Mouse (Mus musculus): Measurements from ENCODE around the gene Bcorl1. TPM values are rescaled to one million over a fixed set of nuclear protein-coding genes. Genes with fewer than 3 reads are reported as not detected.

The Bcorl1 gene
- total RNA-seq (2021) = 1 to 10 TPM; 5.5 to 8.4 TPM
- long read RNA-seq, experiment 1, partial matches to known transcripts = 2 of 6 reads
- long read RNA-seq, experiment 1, other reads (novel, unspliced or antisense) = 4 of 6 reads
- long read RNA-seq, experiment 2, partial matches to known transcripts = 3 of 8 reads
- long read RNA-seq, experiment 2, other reads (novel, unspliced or antisense) = 5 of 8 reads

DNA sequence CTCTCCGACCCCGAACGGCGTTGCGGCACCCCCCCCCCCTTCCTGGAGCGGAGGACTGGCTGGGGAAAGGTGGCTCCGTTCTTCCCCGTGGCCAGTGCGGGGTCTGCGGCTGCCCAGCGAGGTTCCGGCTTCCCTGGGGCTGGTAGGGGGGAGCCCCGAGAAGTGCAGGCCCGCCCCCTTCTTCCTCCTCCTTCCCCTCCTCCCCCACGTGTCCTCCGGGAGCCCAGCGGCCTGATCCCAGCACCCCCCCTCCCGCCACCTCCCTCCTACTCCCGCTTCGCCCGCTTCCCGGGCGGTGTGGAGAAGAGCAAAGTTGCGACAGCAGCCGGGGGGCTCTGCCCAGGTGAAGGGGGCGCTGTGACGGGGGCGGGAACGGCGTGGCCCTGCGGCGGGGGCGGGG, at the start of gene Bcorl1:
Bcorl1 (plus strand) TSS at position 218 of the 400 bp plus-strand sequence.
- peak; percentile 65 for DNase-seq
- intact Hi-C loops (cut with DNase I; ENCODE audit: low total_unique reads) = loop anchor here (10.0 kb wide), 1 partner anchor 56 kb away; no protein-coding TSS in a partner anchor

DNA sequence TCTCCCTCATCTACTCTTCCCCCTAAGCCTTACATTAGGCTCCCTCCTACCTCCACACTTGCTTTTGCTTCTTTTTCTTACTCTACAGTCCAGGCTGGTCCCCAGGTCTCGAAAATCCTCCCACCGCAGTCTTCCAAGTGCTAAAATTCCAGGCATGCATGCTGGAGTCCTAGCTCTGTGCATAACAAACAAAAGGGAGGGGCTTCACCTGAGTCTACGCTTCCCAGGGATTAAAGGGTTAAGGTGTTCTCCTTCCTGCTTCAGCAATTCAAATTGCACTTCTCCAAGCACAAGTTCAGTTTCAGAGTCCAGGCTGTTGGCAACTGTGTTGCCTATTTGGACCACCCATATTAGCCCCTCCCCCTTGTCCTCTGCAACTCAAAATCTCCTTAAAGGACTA, 49.7 kb upstream of the Bcorl1 start:
- no peak for DNase-seq
- intact Hi-C loops (cut with DNase I; ENCODE audit: low total_unique reads) = no loop called here

GRCm38 (mm10) chrX:48305356-48305755, 35.8 kb upstream of the Bcorl1 start:
- intact Hi-C loops (cut with DNase I; ENCODE audit: low total_unique reads) = no loop called here
- DNase-seq = no peak

DNA sequence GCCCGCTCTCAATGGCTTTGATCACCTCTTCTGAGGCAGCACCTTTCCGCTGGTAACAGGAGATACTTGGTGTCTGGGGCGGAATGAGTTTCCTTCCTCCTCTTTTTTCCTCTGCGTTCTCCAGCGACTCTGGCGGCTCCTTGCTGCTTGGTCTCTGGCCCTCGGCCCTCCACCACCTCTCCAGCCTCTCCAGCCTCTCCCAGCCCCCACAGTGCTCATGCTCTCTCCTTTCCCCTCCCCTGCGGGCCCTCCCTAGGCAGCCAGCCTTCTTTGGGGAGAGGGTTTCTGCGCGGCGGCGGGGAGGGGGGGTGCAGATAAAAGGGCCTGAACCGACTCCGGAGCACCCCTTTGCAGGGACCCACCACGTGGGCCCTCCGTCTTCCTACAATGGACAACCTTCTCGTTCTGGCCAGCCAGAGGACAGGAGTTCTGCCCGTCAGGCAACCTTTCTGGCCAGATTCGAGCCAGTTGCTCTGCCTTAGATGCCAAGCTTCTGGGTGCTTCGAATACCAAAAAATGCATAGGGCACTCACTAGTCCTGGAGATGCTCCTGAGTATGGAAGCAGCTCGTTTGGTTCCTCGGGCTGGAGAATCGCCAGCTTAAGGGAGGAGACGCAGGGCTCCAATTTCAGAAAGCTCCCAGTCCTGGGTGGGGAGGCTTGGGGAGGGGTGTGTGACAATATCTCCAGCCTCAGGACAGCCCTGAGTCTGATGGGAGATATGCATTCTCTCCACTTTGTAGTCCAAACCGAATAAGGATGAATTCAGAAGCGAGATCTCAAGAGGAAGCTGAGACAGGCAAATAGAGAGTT, 30.2 kb upstream of the Bcorl1 start:
- intact Hi-C loops (cut with DNase I; ENCODE audit: low total_unique reads) = no loop called here
- DNase-seq = no peak

DNA sequence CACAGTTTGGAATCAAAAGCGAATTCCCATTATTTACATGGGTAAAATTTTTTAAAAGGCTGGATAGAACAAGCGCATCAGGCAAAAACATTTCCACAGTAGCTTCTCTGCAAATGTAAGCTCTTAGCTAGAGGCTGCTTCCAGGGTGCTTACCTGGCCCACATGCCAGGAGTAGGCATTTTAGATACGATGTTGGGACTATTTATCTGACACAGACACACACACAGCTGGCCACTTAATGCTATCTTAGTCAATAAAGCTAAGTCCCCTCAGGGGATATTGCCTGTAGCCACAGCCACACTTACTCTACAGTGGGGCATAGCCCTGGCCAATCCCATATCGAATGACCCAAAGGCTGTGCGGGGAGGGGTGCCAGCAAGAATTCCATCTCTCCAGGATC, 29.4 kb upstream of the Bcorl1 start:
- intact Hi-C loops (cut with DNase I; ENCODE audit: low total_unique reads) = no loop called here
- no peak for DNase-seq

DNA sequence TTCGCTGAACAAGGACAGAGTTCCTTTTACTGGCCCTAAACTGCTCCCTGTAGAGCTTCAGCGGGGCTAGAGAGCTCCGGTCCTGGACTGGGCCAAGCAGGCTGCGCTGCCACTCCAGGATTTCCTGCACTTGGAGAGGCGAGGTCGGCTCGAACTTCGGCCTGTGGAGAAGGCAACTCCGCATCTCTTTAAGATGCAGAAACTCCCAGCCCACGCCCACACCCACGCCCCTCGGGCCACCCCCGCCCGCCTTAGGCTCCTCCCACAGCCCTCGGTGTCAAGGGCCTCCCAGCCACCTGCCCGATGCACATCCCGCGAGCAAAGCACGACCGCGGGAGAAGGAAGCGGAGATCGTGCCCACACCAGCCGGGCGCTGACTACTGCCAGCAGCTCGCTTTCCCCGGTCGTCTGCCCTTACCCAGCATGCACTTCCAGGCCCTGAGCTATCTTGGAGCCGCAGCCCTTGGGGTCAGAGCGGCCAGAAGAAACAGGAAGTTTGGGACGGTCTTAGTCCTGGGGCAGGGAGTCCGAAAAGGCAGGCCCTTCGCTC, 26.6 kb upstream of the Bcorl1 start:
- peak; percentile 83 for DNase-seq
- intact Hi-C loops (cut with DNase I; ENCODE audit: low total_unique reads) = no loop called here

GRCm38 (mm10) chrX:48317444-48317843, 23.7 kb upstream of the Bcorl1 start:
- intact Hi-C loops (cut with DNase I; ENCODE audit: low total_unique reads) = no loop called here
- no peak for DNase-seq

DNA sequence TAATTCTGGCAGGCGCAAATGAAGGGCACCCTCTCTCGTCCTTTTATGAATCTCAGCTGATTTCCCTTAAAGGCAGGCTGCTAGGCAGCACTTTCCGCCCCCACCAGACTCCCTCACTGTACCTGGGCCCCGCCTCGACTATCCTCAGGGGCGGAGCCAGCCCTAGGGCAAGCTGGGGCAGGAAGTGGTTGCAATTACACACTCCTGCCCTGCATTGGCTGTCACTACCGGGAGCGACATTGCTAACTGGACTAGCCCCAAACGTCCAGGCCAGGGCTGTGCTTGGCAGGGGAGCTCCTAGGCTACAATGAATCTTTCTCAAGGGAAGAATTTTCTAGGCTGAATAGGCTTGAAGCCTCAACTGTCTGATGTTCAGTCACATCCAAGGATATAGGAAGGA, 23.0 kb upstream of the Bcorl1 start:
- DNase-seq = peak; percentile 9

DNA sequence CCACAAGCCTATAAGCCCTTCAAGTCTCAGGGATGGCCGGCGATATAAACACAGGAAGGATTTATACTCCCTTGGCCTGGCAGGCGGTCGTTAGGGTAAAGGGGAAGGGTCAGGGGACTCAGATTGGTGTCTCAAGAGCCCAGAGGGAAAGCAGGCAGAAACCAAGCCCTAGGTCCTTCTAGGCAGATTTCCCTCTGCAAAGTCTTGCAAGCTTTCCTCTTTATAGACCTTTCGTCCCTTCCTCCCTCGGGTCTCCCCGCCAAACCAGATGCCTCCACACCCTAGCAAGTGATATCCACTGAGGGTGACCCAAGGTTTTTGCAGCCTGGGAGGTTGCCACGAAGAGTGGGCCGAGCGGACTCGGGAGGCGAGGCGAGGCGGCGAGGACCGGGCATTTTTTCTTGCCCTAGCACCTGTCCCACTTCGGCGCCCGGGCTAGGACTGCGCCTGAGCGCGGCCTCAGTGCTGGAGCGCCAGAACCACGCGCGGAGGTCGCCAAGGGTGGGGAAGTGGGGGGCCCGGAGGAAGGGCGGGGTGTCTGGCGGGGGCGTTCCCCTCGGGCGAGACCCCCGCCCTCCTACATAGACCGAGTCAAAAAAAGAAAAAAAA, 613 bp upstream of the Bcorl1 start:
- intact Hi-C loops (cut with DNase I; ENCODE audit: low total_unique reads) = loop anchor here (10.0 kb wide), 1 partner anchor 56 kb away; no protein-coding TSS in a partner anchor
- DNase-seq = peak; percentile 18

More for the DNA sequence above, 23.0 kb upstream of the Bcorl1 start:
- intact Hi-C loops (cut with DNase I; ENCODE audit: low total_unique reads) = no loop called here

- peak; percentile 73 for DNase-seq
- intact Hi-C loops (cut with DNase I; ENCODE audit: low total_unique reads) = loop anchor here (10.0 kb wide), 1 partner anchor 57 kb away; no protein-coding TSS in a partner anchor
These were observed 533 bp downstream of the Bcorl1 start for GRCm38 (mm10) chrX:48341621-48342161.

GRCm38 (mm10) chrX:48342731-48343130, 1.6 kb downstream of the Bcorl1 start:
- intact Hi-C loops (cut with DNase I; ENCODE audit: low total_unique reads) = loop anchor here (10.0 kb wide), 1 partner anchor 58 kb away; no protein-coding TSS in a partner anchor
- no peak for DNase-seq

DNA sequence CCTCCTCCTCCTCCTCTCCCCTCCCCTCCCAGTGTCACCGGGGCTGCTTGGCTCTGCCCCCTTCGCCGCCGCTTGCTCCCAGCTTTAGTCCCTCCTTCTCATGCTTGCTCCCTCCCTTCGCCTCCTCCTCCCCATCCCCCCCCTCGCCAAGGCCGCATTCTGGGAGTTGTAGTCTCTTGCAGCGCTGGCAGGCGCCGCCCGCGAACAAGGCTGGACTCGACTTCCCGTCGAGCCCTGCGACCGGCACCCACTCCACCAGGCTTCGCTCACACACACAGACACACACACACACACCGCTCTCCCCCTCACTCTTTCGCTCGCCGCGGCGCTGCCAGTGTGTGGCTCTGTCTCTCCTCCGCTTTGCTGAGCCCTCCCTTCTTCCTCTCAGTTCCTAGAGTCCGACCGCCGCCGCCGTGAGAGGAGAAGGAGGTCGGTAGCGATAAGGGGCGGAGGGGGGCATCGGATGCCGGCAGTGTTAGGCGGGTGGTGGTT, 2.3 kb downstream of the Bcorl1 start:
- intact Hi-C loops (cut with DNase I; ENCODE audit: low total_unique reads) = loop anchor here (10.0 kb wide), 1 partner anchor 59 kb away; no protein-coding TSS in a partner anchor
- DNase-seq = peak; percentile 88

GRCm38 (mm10) chrX:48343966-48344642, 2.9 kb downstream of the Bcorl1 start:
- intact Hi-C loops (cut with DNase I; ENCODE audit: low total_unique reads) = loop anchor here (10.0 kb wide), 1 partner anchor 59 kb away; no protein-coding TSS in a partner anchor
- DNase-seq = no peak

DNA sequence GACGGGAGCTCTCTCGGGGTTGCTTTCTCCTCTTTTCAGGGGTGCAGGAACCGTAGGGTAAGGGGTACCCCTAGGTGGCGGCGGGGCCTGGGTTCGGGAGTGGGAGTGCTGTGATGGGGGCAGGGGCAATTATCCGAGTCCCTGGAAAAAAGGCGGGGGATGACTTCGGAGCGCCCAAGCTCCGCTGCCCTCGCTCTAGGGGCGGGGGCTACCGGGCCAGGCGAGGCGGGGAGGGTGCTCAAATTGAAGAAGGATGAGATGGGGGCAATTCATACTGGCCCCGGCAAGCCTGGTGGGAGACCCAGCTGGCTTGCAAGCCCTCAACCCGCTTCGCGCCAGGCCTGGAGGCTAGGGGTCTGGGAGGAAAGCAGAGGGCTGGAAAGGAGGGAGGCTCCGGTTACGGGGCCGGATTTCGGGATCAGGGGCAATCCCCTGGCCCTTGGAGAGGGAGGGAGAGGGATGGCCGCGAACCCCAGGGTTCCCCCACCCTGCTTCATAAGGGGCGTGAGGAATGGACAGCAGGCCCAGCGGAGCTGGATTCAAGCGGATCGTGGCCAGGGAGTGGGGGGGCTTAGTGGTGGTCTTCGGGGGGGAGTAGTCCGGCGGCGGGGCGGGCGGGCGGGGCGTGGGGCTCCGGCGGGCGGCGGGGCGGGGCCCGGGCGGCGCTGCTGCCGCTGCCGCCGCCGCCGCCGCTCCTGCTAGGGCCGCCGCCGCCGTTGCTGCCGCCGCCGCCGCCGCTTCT, 3.7 kb downstream of the Bcorl1 start:
- peak; percentile 9 for DNase-seq
- intact Hi-C loops (cut with DNase I; ENCODE audit: low total_unique reads) = loop anchor here (10.0 kb wide), 1 partner anchor 60 kb away; no protein-coding TSS in a partner anchor

GRCm38 (mm10) chrX:48345385-48345932, 4.3 kb downstream of the Bcorl1 start:
- intact Hi-C loops (cut with DNase I; ENCODE audit: low total_unique reads) = loop anchor here (10.0 kb wide), 1 partner anchor 61 kb away; no protein-coding TSS in a partner anchor
- peak; percentile 20 for DNase-seq

GRCm38 (mm10) chrX:48355346-48355745, 14.2 kb downstream of the Bcorl1 start:
- no peak for DNase-seq
- intact Hi-C loops (cut with DNase I; ENCODE audit: low total_unique reads) = no loop called here

GRCm38 (mm10) chrX:48365836-48366577, 24.8 kb downstream of the Bcorl1 start:
- intact Hi-C loops (cut with DNase I; ENCODE audit: low total_unique reads) = no loop called here
- DNase-seq = no peak
